Mouse (Mus musculus) MEL (cell line): ENCODE measurements around the gene Hoxa4. TPM values are rescaled to one million over a fixed set of nuclear protein-coding genes. Genes with fewer than 3 reads are reported as not detected.

Source experiments
- DNase-seq: peaks from one replicate; pipeline ENCODE4 v3.0.0; 2011; ENCODE audit warnings: low read depth, low spot score
- H3K27ac ChIP-seq: 2 replicates; pipeline ENCODE4 v1.5.1; 2012; ENCODE audit warnings: low read depth, mild to moderate bottlenecking, control low read depth, low read length, moderate library complexity; ENCODE audit not compliant: control insufficient read depth
- H3K27me3 ChIP-seq, 2 experiments: fragments of 150-350 bp in 1 of 2; sonication (generic) in 1 of 2; 2 replicates each; pipeline ENCODE4 v1.6.1; 2012; ENCODE audit warnings: low read length in 2 of 2, mild to moderate bottlenecking in 2 of 2, improper control_type of control experiment in 1 of 2, moderate library complexity in 1 of 2; ENCODE audit not compliant: insufficient read depth in 2 of 2, control insufficient read depth in 1 of 2
- H3K36me3 ChIP-seq, 2 experiments: 2 replicates each; pipeline ENCODE4 v1.6.1; 2012 to 2014; ENCODE audit warnings: low read length in 2 of 2, improper control_type of control experiment in 1 of 2, inconsistent platforms in 1 of 2, mild to moderate bottlenecking in 1 of 2; ENCODE audit not compliant: insufficient read depth in 2 of 2, control insufficient read depth in 1 of 2
- H3K4me1 ChIP-seq, 2 experiments: fragments of 150-350 bp in 1 of 2; sonication (generic) in 1 of 2; 2 replicates each; pipeline ENCODE4 v1.6.1; 2012; ENCODE audit warnings: low read length in 2 of 2, improper control_type of control experiment in 1 of 2, mild to moderate bottlenecking in 1 of 2; ENCODE audit not compliant: insufficient read depth in 2 of 2, control insufficient read depth in 1 of 2
- H3K4me3 ChIP-seq, 2 experiments: fragments of 150-350 bp in 1 of 2; sonication (generic) in 1 of 2; 2 replicates each; pipeline ENCODE4 v1.5.1; 2012; ENCODE audit warnings: low read depth in 2 of 2, low read length in 2 of 2, mild to moderate bottlenecking in 2 of 2, moderate library complexity in 2 of 2, control low read depth in 1 of 2, improper control_type of control experiment in 1 of 2; ENCODE audit not compliant: control insufficient read depth in 1 of 2, insufficient read depth in 1 of 2
- H3K79me2 ChIP-seq: 2 replicates; pipeline ENCODE4 v1.6.1; 2012; ENCODE audit warnings: mild to moderate bottlenecking, low read length, moderate library complexity; ENCODE audit not compliant: control insufficient read depth, poor library complexity, insufficient read depth
- H3K9ac ChIP-seq: 2 replicates; pipeline ENCODE4 v1.6.1; 2012; ENCODE audit warnings: low read depth, mild to moderate bottlenecking, control low read depth, low read length, moderate library complexity; ENCODE audit not compliant: control insufficient read depth, poor library complexity, severe bottlenecking
- H3K9me3 ChIP-seq: fragments of 150-350 bp; sonication (generic); replicated peaks from 2 replicates; pipeline ENCODE4 v1.6.1; 2012; ENCODE audit warnings: mild to moderate bottlenecking, low read length, improper control_type of control experiment, moderate library complexity; ENCODE audit not compliant: insufficient read depth
- CHD1 ChIP-seq: IDR thresholded peaks from 2 replicates; pipeline ENCODE4 v1.6.1; 2012; ENCODE audit warnings: low read depth, mild to moderate bottlenecking, inconsistent platforms, low read length, improper control_type of control experiment
- E2F4 ChIP-seq: IDR thresholded peaks from 2 replicates; pipeline ENCODE4 v1.6.1; 2011; ENCODE audit warnings: low read depth, low read length, improper control_type of control experiment, borderline replicate concordance
- EP300 ChIP-seq, 2 experiments: IDR thresholded peaks; 2 replicates each; pipeline ENCODE4 v1.6.1; 2011; ENCODE audit warnings: improper control_type of control experiment in 2 of 2, low read length in 2 of 2, low read depth in 1 of 2, mild to moderate bottlenecking in 1 of 2
- ETS1 ChIP-seq: IDR thresholded peaks from 2 replicates; pipeline ENCODE4 v1.6.1; 2012; ENCODE audit warnings: low read depth, mild to moderate bottlenecking, inconsistent platforms, low read length, improper control_type of control experiment, moderate library complexity
- GABPA ChIP-seq: IDR thresholded peaks from 2 replicates; pipeline ENCODE4 v1.6.1; 2012; ENCODE audit warnings: low read depth, mild to moderate bottlenecking, inconsistent platforms, low read length, improper control_type of control experiment, moderate library complexity
- HCFC1 ChIP-seq: IDR thresholded peaks from 2 replicates; pipeline ENCODE4 v1.6.1; 2012; ENCODE audit warnings: low read depth, mild to moderate bottlenecking, inconsistent platforms, low read length, improper control_type of control experiment, moderate library complexity
- KAT2A ChIP-seq: conservative IDR thresholded peaks from 2 replicates; pipeline ENCODE4 v1.6.1; 2012; ENCODE audit warnings: low read depth, low read length, improper control_type of control experiment, inconsistent platforms
- MAFK ChIP-seq: IDR thresholded peaks from 2 replicates; pipeline ENCODE4 v1.6.1; 2011; ENCODE audit warnings: low read depth, mild to moderate bottlenecking, low read length, improper control_type of control experiment, borderline replicate concordance
- MAX ChIP-seq: IDR thresholded peaks from 2 replicates; pipeline ENCODE4 v1.6.1; 2011; ENCODE audit warnings: low read length, improper control_type of control experiment
- MAZ ChIP-seq: IDR thresholded peaks from 2 replicates; pipeline ENCODE4 v1.6.1; 2012; ENCODE audit warnings: low read depth, mild to moderate bottlenecking, inconsistent platforms, low read length, improper control_type of control experiment
- MXI1 ChIP-seq: IDR thresholded peaks from 2 replicates; pipeline ENCODE4 v1.6.1; 2011; ENCODE audit warnings: mild to moderate bottlenecking, low read depth, low read length, improper control_type of control experiment
- MYB ChIP-seq: IDR thresholded peaks from 2 replicates; pipeline ENCODE4 v1.6.1; 2011; ENCODE audit warnings: mild to moderate bottlenecking, low read depth, low read length, improper control_type of control experiment
- NELFE ChIP-seq: IDR thresholded peaks from 2 replicates; pipeline ENCODE4 v1.6.1; 2011; ENCODE audit warnings: low read depth, low read length, improper control_type of control experiment
- POLR2AphosphoS5 ChIP-seq: IDR thresholded peaks from 2 replicates; pipeline ENCODE4 v1.6.1; 2012; ENCODE audit warnings: low read depth, borderline replicate concordance, mild to moderate bottlenecking, inconsistent platforms, low read length, moderate library complexity, mixed read lengths
- RAD21 ChIP-seq: IDR thresholded peaks from 2 replicates; pipeline ENCODE4 v1.6.1; 2011; ENCODE audit warnings: mild to moderate bottlenecking, low read depth, low read length, improper control_type of control experiment
- SIN3A ChIP-seq: IDR thresholded peaks from 2 replicates; pipeline ENCODE4 v1.6.1; 2012; ENCODE audit warnings: low read length, improper control_type of control experiment, inconsistent platforms
- SMC3 ChIP-seq: IDR thresholded peaks from 2 replicates; pipeline ENCODE4 v1.6.1; 2011; ENCODE audit warnings: low read depth, low read length, improper control_type of control experiment
- TAL1 ChIP-seq: IDR thresholded peaks from 2 replicates; pipeline ENCODE4 v1.6.1; 2012; ENCODE audit warnings: mild to moderate bottlenecking, inconsistent platforms, low read length, moderate library complexity, mixed read lengths
- TBP ChIP-seq: IDR thresholded peaks from 2 replicates; pipeline ENCODE4 v1.8.0; 2011; ENCODE audit warnings: low read depth, low read length, improper control_type of control experiment
- USF2 ChIP-seq, 2 experiments: IDR thresholded peaks; 2 replicates each; pipeline ENCODE4 v1.6.1; 2011 to 2012; ENCODE audit warnings: improper control_type of control experiment in 2 of 2, low read length in 2 of 2, borderline replicate concordance in 1 of 2, inconsistent platforms in 1 of 2, low read depth in 1 of 2, mild to moderate bottlenecking in 1 of 2; ENCODE audit not compliant: insufficient read depth in 1 of 2
- ZMIZ1 ChIP-seq: IDR thresholded peaks from 2 replicates; pipeline ENCODE4 v1.6.1; 2012; ENCODE audit warnings: low read depth, mild to moderate bottlenecking, inconsistent platforms, low read length, improper control_type of control experiment, moderate library complexity
- polyA plus RNA-seq, 2 experiments: library from polyadenylated mRNA; stranded (reverse) in 1 of 2; unstranded in 1 of 2; fragments of >175 nt in 1 of 2; fragments of >200 nt in 1 of 2; gene quantifications; 2 replicates each; pipeline versions ENCODE4 v1.2.1 to v1.2.4; 2012; ENCODE audit warnings: low replicate concordance in 2 of 2, low read depth in 1 of 2; ENCODE audit not compliant: insufficient read length in 2 of 2, insufficient read depth in 1 of 2, missing spikeins in 1 of 2
- total RNA-seq: library from RNA; depleted of rRNA; stranded (reverse); fragments of 300-350 nt; gene quantifications from 2 replicates; pipeline ENCODE4 v1.2.3, GENCODE M21; 2012

Hoxa4 gene
- total and polyA plus RNA-seq, 3 experiments: not detected

DNA sequence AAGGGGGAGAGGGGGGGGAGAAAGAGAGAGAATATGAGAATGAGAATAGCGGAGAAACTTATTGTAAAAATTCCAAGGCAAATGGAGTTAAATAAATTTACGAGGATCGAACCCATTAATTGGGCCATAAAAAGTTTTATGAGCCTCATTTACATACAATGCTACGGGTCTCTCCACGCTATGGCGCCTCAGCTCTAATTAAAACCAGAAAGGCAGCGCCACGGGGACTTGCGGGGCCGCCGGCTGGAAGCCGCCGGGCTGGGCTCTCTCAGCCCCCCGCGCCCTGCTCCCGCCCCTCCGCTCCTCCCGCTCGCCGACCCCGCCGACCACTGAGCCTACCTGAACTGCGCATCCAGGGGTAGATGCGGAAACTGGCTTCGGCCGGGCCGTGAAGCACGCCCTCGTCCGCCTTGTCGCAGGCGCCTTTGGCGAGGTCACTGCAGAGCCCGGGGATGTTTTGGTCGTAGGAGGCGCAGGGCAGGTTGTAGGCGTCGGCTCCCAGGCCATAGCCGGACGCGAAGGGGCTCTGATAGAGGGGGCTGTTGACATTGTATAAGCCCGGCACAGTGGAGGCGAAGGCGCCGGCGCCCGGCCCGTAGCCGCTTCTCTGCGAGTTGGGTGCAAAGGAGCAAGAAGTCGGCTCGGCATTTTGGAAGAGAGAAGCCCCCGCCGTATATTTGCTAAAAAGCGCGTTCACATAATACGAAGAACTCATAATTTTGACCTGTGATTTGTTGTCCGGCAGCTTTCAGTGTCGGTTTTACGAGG is 25.3 kb upstream of the Hoxa4 start:
- no peaks in the 10 kb centered on the region for H3K9me3 ChIP-seq
- no peaks in the 10 kb centered on the region for H3K79me2 ChIP-seq
- no peaks in the 10 kb centered on the region for H3K36me3 ChIP-seq
- TF ChIP-seq SMC3: no peak
- TF ChIP-seq MAX: no peak
- no peak for TF ChIP-seq TBP
- no peak for TF ChIP-seq GABPA
- no peak for TF ChIP-seq MAZ
- TF ChIP-seq, all 39 proteins: peak for 0
- Histone ChIP-seq H3K27me3 (no peaks in the 10 kb centered on the region), H3K4me3 (no peak overlapping the region), H3K9ac (no peak overlapping the region), H3K4me1 (no peaks in the 10 kb centered on the region), H3K27ac (no peak overlapping the region)
- DNase-seq: no peak

DNA sequence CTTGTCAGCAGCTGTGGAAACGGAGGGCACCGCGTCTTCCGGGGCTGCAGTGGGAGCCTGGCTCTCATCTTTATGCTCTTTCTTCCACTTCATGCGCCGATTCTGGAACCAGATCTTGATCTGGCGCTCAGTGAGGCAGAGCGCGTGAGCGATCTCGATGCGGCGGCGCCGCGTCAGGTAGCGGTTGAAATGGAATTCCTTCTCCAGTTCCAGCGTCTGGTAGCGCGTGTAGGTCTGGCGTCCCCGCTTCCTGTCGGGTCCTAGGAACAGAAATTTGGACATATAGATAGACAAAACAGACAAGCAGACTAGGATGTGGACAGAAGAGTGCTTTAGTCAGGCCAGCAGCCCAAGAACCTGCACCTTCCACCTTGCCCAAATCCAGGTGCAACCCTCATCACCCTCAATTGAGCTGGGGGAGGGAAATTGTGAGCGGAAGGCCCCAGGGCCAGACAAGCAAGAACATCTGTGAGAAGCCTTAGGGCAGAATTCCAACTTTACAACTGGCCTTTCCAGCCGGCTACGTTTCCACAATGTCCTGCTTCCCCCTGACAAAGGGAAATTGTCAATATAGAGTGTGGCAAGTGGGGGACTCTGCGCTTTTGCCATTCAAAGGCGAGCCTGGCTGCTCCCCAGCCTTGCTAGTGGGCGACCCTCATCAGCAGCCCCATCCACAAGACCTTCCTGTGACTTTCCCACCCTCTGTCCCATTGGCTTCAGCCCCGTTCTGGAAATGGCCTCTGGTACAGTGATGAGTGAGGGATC is 24.4 kb upstream of the Hoxa4 start:
- Histone ChIP-seq H3K27me3 (no peaks in the 10 kb centered on the region), H3K9ac (no peak overlapping the region), H3K9me3 (no peaks in the 10 kb centered on the region), H3K36me3 (no peaks in the 10 kb centered on the region), H3K79me2 (no peaks in the 10 kb centered on the region), H3K4me3 (no peak overlapping the region), H3K27ac (no peak overlapping the region), H3K4me1 (no peaks in the 10 kb centered on the region)
- TF ChIP-seq MAX (no peak), EP300 (IDR thresholded peaks at IDR 0.05; ENCODE audit: low read depth in 1 of 2, low read length in 2 of 2) (no peak), NELFE (no peak), ETS1 (no peak), MAFK (no peak), HCFC1 (no peak), KAT2A (no peak), CHD1 (no peak), MXI1 (no peak), POLR2AphosphoS5 (no peak), RAD21 (no peak), USF2 (IDR thresholded peaks at IDR 0.05; ENCODE audit: borderline replicate concordance in 1 of 2, insufficient read depth in 1 of 2, low read depth in 1 of 2, low read length in 2 of 2) (no peak), MYB (no peak), TAL1 (no peak), SIN3A (no peak), E2F4 (no peak), ZMIZ1 (no peak)
- no peak for DNase-seq
